Mouse (Mus musculus): ENCODE measurements around the gene Cntrl.

Cntrl gene

GRCm38 (mm10) chr2:35109141-35109923 lies at the start of gene Cntrl:
TSS of gene Cntrl (plus strand) at chr2:35109492.
- peak; percentile 96 for DNase-seq

- no peak for DNase-seq
These were observed 49.0 kb upstream of the Cntrl start for GRCm38 (mm10) chr2:35060256-35060655.

- DNase-seq: no peak
These were observed 48.4 kb upstream of the Cntrl start for GRCm38 (mm10) chr2:35060897-35061296.

- no peak for DNase-seq
These were observed 48.0 kb upstream of the Cntrl start, which contains the start of gene Hc for GRCm38 (mm10) chr2:35061338-35061737. TSS of gene Hc (minus strand) at chr2:35061438.

- DNase-seq: no peak
These were observed 45.8 kb upstream of the Cntrl start for GRCm38 (mm10) chr2:35063333-35064030.

GRCm38 (mm10) chr2:35066525-35067082 lies 42.7 kb upstream of the Cntrl start:
- no peak for DNase-seq

- DNase-seq: no peak
These were observed 42.2 kb upstream of the Cntrl start for GRCm38 (mm10) chr2:35067117-35067516.

GRCm38 (mm10) chr2:35069124-35069523 lies 40.2 kb upstream of the Cntrl start:
- no peak for DNase-seq

- no peak for DNase-seq
These were observed 39.0 kb upstream of the Cntrl start for GRCm38 (mm10) chr2:35070275-35070674.

- no peak for DNase-seq
These were observed 36.7 kb upstream of the Cntrl start for GRCm38 (mm10) chr2:35072547-35072946.

GRCm38 (mm10) chr2:35074328-35074727 lies 35.0 kb upstream of the Cntrl start:
- DNase-seq: no peak

- no peak for DNase-seq
These were observed 30.1 kb upstream of the Cntrl start for GRCm38 (mm10) chr2:35079166-35079565.

GRCm38 (mm10) chr2:35087418-35087817 lies 21.9 kb upstream of the Cntrl start:
- no peak for DNase-seq

- DNase-seq: no peak
These were observed 8.8 kb upstream of the Cntrl start for GRCm38 (mm10) chr2:35100529-35100928.

GRCm38 (mm10) chr2:35101443-35101842 lies 7.8 kb upstream of the Cntrl start, which contains the start of gene AI182371:
TSS of gene AI182371 (minus strand) at chr2:35101543.
- no peak for DNase-seq

GRCm38 (mm10) chr2:35102777-35103176 lies 6.5 kb upstream of the Cntrl start:
- DNase-seq: no peak

GRCm38 (mm10) chr2:35103558-35103957 lies 5.7 kb upstream of the Cntrl start:
- no peak for DNase-seq

- DNase-seq: no peak
These were observed 4.4 kb upstream of the Cntrl start for GRCm38 (mm10) chr2:35104843-35105242.

GRCm38 (mm10) chr2:35107984-35108635 lies 1.2 kb upstream of the Cntrl start:
- DNase-seq: peak in 1 of 2 experiments; percentile 12

- peak; percentile 55 to 60 for DNase-seq
These were observed 580 bp upstream of the Cntrl start for GRCm38 (mm10) chr2:35108712-35109111.

- DNase-seq: no peak
These were observed 622 bp downstream of the Cntrl start for GRCm38 (mm10) chr2:35109924-35110304.

GRCm38 (mm10) chr2:35110521-35110920 lies 1.2 kb downstream of the Cntrl start:
- DNase-seq: no peak

- no peak for DNase-seq
These were observed 15.4 kb downstream of the Cntrl start for GRCm38 (mm10) chr2:35124716-35125115.

Measured in kidney, postnatal 25 days (tissue).